Mouse (Mus musculus): ENCODE measurements around the gene Hsd11b1. TPM values are rescaled to one million over a fixed set of nuclear protein-coding genes. Genes with fewer than 3 reads are reported as not detected.
"Not testable (repeated sequence)": the region's sequence is repeated elsewhere in the genome, so short reads cannot be mapped to it uniquely, and the experiment has no call there.

The Hsd11b1 gene
- polyA plus RNA-seq, 1 experiment from 2014 or later, result not detected

DNA sequence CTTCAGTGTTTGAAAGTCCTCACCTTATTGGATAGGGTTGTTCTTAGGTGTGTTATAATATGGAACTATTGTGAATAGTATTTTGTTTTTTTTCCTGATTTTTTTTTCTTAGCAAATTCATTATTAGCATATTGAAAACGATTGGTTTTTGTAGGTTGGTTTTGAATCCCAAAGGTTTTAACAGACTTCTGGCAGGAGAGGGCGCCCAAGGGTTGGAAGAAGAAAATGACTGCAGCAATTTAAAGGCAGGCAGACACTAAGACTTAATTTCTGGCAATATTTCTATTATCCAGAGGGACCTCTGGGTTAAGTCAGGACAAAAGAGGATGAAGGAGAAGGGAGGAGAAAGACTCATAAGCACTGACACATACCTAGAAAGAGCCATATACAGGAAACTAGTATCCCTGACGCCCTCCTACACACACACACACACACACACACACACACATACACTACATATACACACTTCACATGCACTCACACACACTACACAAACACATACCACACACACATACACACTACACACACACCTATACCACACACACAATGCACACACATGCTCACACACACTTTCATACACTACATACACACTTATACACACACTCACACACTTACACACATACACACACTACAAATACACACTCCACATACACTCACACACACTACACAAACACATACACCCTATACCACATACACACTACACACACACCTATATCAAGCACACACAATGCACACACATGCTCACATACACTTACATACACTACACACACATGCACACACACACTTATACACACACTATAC is 8.2 kb downstream of the Hsd11b1 start:
- H3K36me3 ChIP-seq, result no peaks in the 10 kb centered on the region
- 0 out of 2 replicates have a peak, but pooled peaks have one; percentile 47 for ATAC-seq (ENCODE audit: low read depth)
- no peaks in the 10 kb centered on the region for H3K27me3 ChIP-seq
- no peaks in the 10 kb centered on the region for H3K9me3 ChIP-seq
- 31% methylated on average over 3 of the region's 3 CpGs for WGBS
- no peak overlapping the region for H3K27ac ChIP-seq (replicated peaks)
- H3K4me3 ChIP-seq, result no peak overlapping the region
- peaks cover 7% of the 10 kb centered on the region for H3K4me1 ChIP-seq (replicated peaks)
- H3K4me2 ChIP-seq, result no peak overlapping the region
- H3K9ac ChIP-seq, result 0 out of 2 replicates have a peak overlapping the region, but pooled peaks have one; percentile 28

DNA sequence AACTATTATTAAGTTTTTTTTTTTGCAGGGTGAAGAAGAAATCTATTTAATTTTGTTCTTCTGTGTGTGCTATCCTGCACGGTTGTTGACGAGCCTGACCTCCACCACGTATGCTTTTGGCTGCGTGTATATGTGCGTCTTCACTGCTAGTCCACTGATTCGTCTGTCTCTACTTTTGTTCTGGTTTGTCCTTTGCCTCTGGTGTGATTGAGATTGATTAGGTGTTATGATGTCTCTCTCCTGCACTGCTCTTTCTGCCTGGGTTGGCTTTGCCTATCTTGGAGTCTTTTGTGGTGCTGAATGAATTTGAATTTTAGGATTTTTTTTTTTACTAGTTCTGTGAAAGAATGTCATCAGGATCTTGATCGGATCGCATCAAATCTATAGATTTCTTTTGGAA is 8.8 kb downstream of the Hsd11b1 start:
- Histone ChIP-seq H3K4me2 (no peak overlapping the region), H3K4me3 (no peak overlapping the region), H3K27me3 (no peaks in the 10 kb centered on the region), H3K4me1 (replicated peaks) (peaks cover 7% of the 10 kb centered on the region), H3K9me3 (no peaks in the 10 kb centered on the region), H3K9ac (no peak overlapping the region), H3K36me3 (no peaks in the 10 kb centered on the region), H3K27ac (replicated peaks) (no peak overlapping the region)
- no peak for ATAC-seq (ENCODE audit: low read depth)
- 61% methylated on average over 8 of the region's 8 CpGs for WGBS

DNA sequence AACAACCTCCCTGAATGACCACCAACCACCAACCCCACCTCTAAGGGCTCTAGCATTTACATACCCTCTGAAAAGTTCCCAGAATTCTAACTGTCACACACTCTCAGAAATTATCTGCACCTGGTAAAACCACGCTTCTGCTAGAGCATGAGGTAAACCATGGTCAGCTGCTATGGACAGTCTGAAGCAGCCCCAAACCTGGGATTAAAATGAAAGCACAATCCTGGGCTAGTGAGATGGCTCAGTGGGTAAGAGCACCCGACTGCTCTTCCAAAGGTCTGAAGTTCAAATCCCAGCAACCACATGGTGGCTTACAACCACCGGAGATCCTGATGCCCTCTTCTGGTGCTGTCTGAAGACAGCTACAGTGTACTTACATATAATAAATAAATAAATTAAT is 10.0 kb downstream of the Hsd11b1 start:
- not testable (repeated sequence) for H3K36me3 ChIP-seq; ATAC-seq (ENCODE audit: low read depth); H3K9ac ChIP-seq; H3K27me3 ChIP-seq; H3K27ac ChIP-seq (replicated peaks); H3K9me3 ChIP-seq; H3K4me1 ChIP-seq (replicated peaks); H3K4me3 ChIP-seq; H3K4me2 ChIP-seq
- 79% methylated on average over 3 of the region's 3 CpGs for WGBS

DNA sequence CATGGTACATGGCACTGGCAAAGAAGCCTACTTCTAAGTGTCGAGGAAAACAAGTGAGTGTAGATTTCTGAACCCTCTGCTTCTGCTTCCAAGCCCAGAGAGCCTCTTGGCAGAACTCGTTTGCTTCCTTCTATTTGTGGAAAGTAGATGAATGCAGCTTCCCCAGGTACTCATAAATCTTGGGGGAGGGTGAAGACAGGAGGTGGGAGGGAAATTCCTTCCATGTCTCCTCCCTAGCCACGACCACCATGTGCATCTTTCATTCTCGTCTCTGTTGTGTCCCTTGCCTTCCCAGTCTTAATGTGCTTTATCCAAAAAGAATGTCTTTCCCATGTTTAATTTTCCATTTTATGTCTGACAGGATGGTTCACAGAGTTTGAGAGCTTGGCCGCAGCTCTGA is 11.3 kb downstream of the Hsd11b1 start:
- ATAC-seq (ENCODE audit: low read depth), result no peak
- H3K9me3 ChIP-seq, result no peaks in the 10 kb centered on the region
- H3K27ac ChIP-seq (replicated peaks), result no peak overlapping the region
- no peaks in the 10 kb centered on the region for H3K27me3 ChIP-seq
- H3K4me1 ChIP-seq (replicated peaks), result peaks cover 7% of the 10 kb centered on the region
- no peaks in the 10 kb centered on the region for H3K36me3 ChIP-seq
- H3K9ac ChIP-seq, result no peak overlapping the region
- H3K4me3 ChIP-seq, result no peak overlapping the region
- H3K4me2 ChIP-seq, result no peak overlapping the region
- WGBS, result 34% methylated on average over 5 of the region's 5 CpGs

DNA sequence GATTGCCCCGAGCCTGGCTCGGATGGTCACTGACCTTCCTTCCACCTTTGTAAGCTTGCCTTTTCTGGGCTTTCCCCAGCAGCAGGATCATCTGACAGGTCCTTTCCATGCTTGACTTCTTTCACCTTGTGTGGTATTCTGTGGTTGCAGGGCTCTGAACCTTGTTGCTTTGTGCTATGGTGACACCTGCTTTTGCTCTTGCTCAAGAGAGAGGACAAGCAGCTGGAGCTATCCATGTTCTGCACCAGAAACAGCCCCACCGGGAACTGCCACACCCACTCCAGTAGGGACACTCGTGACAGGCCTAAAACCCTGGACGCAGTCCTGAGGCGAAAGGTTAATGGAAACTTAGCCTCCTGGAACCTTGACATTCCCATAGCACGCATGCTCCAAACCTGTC is 12.5 kb downstream of the Hsd11b1 start:
- Histone ChIP-seq H3K4me2 (no peak overlapping the region), H3K27ac (replicated peaks) (no peak overlapping the region), H3K4me1 (replicated peaks) (peaks cover 7% of the 10 kb centered on the region), H3K9me3 (no peaks in the 10 kb centered on the region), H3K9ac (no peak overlapping the region), H3K27me3 (no peaks in the 10 kb centered on the region), H3K36me3 (no peaks in the 10 kb centered on the region), H3K4me3 (no peak overlapping the region)
- ATAC-seq (ENCODE audit: low read depth), result no peak
- WGBS, result 83% methylated on average over 7 of the region's 7 CpGs

DNA sequence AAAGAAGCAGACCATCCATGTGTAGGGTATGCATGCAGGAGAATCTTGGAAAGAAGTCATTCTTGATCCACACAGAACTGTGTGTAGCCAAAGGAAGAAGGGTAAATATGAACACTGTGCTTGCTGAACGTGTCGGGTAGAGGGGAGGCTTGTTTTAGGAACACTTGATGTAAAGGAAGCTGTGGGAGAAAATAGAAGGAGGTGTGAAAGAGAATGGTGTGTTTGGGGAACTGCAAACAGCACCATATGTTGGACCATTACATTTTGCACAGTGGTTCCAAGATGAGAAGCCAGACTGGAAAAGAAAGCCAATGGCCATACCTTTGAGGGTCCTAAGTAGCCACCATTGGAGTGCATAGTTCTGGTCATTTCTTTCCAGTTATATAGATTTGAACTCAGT is 13.8 kb downstream of the Hsd11b1 start:
- H3K9ac ChIP-seq, result no peak overlapping the region
- WGBS, result 78% methylated on average over 2 of the region's 2 CpGs
- ATAC-seq (ENCODE audit: low read depth), result no peak

DNA sequence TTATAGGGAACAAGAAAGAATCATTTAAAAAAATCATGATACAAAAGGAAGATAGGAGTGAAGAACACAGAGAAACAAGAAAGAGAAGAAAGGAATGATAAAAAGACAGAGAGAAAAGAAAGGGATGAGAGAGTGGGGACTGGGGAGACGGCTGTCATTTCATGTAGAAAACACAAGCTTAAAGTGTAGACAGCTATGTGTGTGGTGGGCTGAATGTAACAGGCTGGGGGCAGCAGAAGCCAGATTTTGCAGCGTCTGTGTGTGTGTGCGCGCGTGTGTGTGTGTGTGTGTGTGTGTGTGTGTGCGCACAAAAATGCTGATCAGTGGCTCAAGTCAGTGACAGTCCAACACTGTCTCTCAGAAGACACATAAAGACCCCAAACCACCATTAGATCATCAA is 19.6 kb downstream of the Hsd11b1 start:
- Histone ChIP-seq H3K9ac (no peak overlapping the region), H3K4me1 (replicated peaks) (no peaks in the 10 kb centered on the region), H3K4me3 (no peak overlapping the region), H3K27me3 (no peaks in the 10 kb centered on the region), H3K36me3 (no peaks in the 10 kb centered on the region), H3K9me3 (no peaks in the 10 kb centered on the region), H3K27ac (replicated peaks) (no peak overlapping the region), H3K4me2 (no peak overlapping the region)
- WGBS, result 84% methylated on average over 6 of the region's 6 CpGs
- no peak for ATAC-seq (ENCODE audit: low read depth)

More for the DNA sequence above, 13.8 kb downstream of the Hsd11b1 start:
- H3K27me3 ChIP-seq, result no peaks in the 10 kb centered on the region
- no peaks in the 10 kb centered on the region for H3K9me3 ChIP-seq
- no peaks in the 10 kb centered on the region for H3K36me3 ChIP-seq
- H3K4me3 ChIP-seq, result no peak overlapping the region
- H3K27ac ChIP-seq (replicated peaks), result no peak overlapping the region
- no peak overlapping the region for H3K4me2 ChIP-seq
- peaks cover 7% of the 10 kb centered on the region for H3K4me1 ChIP-seq (replicated peaks)

DNA sequence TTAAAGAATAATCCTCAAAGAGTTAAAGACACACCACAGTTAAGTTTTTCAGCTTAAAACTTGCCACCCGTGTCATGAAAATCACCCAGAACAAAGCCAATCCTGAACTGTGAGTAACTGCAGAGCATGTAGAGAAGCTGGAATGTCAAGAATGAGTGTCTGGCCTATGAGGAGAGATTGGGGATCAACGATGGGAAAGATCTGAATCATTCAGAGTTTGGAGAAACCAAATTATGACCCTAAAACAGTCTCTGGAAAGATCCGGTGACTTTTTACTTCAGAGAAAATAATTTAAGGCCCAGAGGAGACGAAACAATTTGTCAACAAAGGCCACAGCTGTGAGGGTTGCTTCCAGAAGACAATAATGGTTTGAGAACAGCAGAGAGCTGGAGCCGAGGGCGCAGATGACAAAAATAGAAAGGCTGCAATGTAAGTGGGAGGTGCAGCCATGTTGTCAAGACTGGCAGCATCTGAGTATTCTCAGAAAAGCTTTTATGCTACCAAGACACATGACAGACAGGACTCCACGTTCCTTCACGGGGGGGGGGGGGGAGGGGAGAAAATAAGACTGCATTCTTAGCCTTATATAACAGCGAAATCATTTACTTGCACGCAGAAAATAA is 20.2 kb downstream of the Hsd11b1 start:
- WGBS, result 59% methylated on average over 10 of the region's 10 CpGs
- no peak for ATAC-seq (ENCODE audit: low read depth)
- H3K36me3 ChIP-seq, result no peaks in the 10 kb centered on the region
- no peak overlapping the region for H3K9ac ChIP-seq
- H3K27ac ChIP-seq (replicated peaks), result no peak overlapping the region
- H3K9me3 ChIP-seq, result no peaks in the 10 kb centered on the region
- no peak overlapping the region for H3K4me2 ChIP-seq
- H3K4me1 ChIP-seq (replicated peaks), result no peaks in the 10 kb centered on the region
- H3K4me3 ChIP-seq, result no peak overlapping the region
- no peaks in the 10 kb centered on the region for H3K27me3 ChIP-seq

DNA sequence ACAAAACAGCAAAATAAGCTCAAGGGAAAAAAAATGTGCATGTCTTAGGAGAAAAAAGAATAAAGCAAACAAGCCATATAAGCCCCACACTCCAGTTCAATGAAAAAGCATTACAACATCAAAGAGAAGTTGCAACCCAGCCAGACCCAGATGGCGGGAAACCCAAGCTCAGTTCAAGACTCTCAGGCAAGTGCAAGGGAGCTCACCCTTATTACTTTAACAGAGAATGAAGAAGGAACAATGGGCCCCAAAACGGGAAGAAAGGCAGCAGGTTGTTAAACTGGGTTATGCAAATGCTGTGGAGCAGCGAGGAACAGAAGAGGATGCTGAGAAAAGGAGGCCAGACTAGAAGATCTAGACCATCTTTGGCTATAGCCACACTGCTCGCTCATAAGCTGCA is 21.0 kb downstream of the Hsd11b1 start:
- no peak overlapping the region for H3K9ac ChIP-seq
- no peak overlapping the region for H3K4me3 ChIP-seq
- no peaks in the 10 kb centered on the region for H3K27me3 ChIP-seq
- H3K4me2 ChIP-seq, result no peak overlapping the region
- H3K27ac ChIP-seq (replicated peaks), result no peak overlapping the region
- H3K36me3 ChIP-seq, result no peaks in the 10 kb centered on the region
- ATAC-seq (ENCODE audit: low read depth), result no peak
- 50% methylated on average over 4 of the region's 4 CpGs for WGBS
- no peaks in the 10 kb centered on the region for H3K9me3 ChIP-seq
- no peaks in the 10 kb centered on the region for H3K4me1 ChIP-seq (replicated peaks)

DNA sequence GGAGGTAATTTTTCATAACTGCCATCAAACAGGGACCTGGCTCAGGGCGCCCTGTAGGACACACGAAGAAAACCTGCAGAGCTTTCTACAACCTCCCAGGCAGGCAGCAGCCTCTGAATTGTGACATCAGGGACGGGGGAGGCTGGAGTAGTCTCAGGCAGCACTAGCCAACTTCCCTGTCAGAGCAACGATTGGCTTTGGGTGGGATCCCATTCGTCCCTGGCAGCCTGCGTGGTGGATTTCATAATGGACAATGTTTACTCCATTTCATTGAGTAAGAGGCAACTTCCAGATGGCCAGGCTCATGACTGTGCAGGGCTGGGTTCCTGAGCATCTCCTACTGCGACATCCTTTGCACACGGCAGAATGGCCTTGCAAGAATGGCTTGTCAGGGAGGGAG is 21.6 kb downstream of the Hsd11b1 start:
- 75% methylated on average over 8 of the region's 8 CpGs for WGBS

DNA sequence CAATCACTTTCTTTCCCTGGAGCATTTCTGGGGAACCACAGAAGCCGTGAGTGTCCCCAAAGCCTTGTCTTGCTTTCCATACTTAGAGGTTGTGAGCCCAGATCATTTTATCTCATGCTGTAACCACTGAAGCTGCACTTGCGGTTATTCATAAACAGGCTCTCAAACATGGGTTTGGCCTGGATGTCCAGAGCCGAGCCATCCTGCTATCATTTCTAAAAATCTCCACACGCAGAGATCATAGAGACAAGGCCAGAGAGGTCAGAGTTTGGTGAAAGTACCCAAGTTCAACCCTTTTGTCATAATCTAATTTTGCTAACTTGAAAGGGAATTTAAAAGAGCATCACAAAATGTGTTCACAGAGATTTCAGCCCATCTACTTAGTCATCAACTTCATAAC is 22.4 kb downstream of the Hsd11b1 start:
- Histone ChIP-seq H3K4me1 (replicated peaks) (no peaks in the 10 kb centered on the region), H3K27ac (replicated peaks) (no peak overlapping the region), H3K4me2 (no peak overlapping the region), H3K9me3 (no peaks in the 10 kb centered on the region), H3K4me3 (no peak overlapping the region), H3K36me3 (no peaks in the 10 kb centered on the region), H3K27me3 (no peaks in the 10 kb centered on the region), H3K9ac (no peak overlapping the region)
- WGBS, result 91% methylated on average over 4 of the region's 4 CpGs
- ATAC-seq (ENCODE audit: low read depth), result no peak

More for the DNA sequence above, 21.6 kb downstream of the Hsd11b1 start:
- H3K36me3 ChIP-seq, result no peaks in the 10 kb centered on the region
- no peak overlapping the region for H3K27ac ChIP-seq (replicated peaks)
- H3K9ac ChIP-seq, result no peak overlapping the region
- no peaks in the 10 kb centered on the region for H3K27me3 ChIP-seq
- ATAC-seq (ENCODE audit: low read depth), result no peak
- H3K4me2 ChIP-seq, result no peak overlapping the region
- H3K9me3 ChIP-seq, result no peaks in the 10 kb centered on the region
- H3K4me1 ChIP-seq (replicated peaks), result no peaks in the 10 kb centered on the region
- no peak overlapping the region for H3K4me3 ChIP-seq

DNA sequence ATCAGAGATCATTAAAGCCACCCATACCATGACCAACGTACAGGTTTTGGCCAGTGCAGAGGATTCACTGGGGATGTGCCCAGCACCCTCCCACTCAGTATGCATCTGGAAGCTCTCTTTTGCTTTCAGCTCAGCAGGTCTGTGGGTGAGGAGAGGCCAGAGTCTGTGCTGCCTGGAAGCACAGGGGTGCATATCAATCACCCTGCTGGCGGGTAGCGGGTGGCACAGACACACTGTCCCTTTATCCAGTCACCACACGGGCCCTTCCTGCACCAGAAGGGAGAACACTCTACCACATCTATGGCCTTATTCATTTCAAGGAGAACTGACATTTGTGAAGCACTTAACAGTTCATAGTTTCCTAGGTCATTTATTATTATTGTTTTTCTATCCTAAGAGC is 25.4 kb downstream of the Hsd11b1 start:
- no peak for ATAC-seq (ENCODE audit: low read depth)
- no peak overlapping the region for H3K9ac ChIP-seq
- no peaks in the 10 kb centered on the region for H3K4me1 ChIP-seq (replicated peaks)
- H3K4me2 ChIP-seq, result no peak overlapping the region
- WGBS, result 37% methylated on average over 4 of the region's 4 CpGs
- no peaks in the 10 kb centered on the region for H3K9me3 ChIP-seq
- H3K27ac ChIP-seq (replicated peaks), result no peak overlapping the region
- H3K4me3 ChIP-seq, result no peak overlapping the region
- H3K36me3 ChIP-seq, result no peaks in the 10 kb centered on the region
- no peaks in the 10 kb centered on the region for H3K27me3 ChIP-seq

DNA sequence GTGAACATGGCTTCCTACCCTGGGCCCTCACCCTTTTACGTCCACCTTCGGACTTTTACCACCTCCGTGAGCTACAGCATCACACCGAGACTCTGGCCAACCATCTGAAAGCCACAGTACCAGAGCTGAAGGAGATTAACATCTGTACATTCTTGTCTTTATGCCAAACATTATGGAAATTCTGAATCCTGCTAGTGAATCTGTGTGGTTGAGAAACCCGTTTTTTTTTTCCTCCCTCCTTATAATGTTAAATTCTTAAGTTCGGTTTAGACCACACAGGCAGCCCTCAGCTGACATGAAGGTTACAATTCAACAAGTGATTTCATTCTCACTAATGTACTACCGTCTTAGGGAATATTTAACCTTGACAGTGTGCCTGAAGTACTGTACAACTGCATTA is 28.9 kb downstream of the Hsd11b1 start:
- no peak for ATAC-seq (ENCODE audit: low read depth)
- Histone ChIP-seq H3K27me3 (no peaks in the 10 kb centered on the region), H3K36me3 (no peaks in the 10 kb centered on the region), H3K4me2 (no peak overlapping the region), H3K4me3 (no peak overlapping the region), H3K9me3 (no peaks in the 10 kb centered on the region), H3K4me1 (replicated peaks) (no peaks in the 10 kb centered on the region), H3K27ac (replicated peaks) (no peak overlapping the region), H3K9ac (no peak overlapping the region)
- 85% methylated on average over 7 of the region's 7 CpGs for WGBS
